Mouse (Mus musculus) midbrain, embryonic 14.5 days (tissue): ENCODE results near the gene Sart3. TPM values are rescaled to one million over a fixed set of nuclear protein-coding genes. Genes with fewer than 3 reads are reported as not detected.
A peak's percentile ranks its signal among the peaks of the same experiment; 100 is the strongest.
"Not testable (repeated sequence)": the region's sequence is repeated elsewhere in the genome, so short reads cannot be mapped to it uniquely, and the experiment has no call there.

Experiments
- ATAC-seq: fragments of 200-750 bp; cut with Nextera tagmentation; 2 replicates; pipeline ENCODE4 v1.8.0; 2017; ENCODE audit warnings: moderate number of reproducible peaks, moderate library complexity; ENCODE audit not compliant: low FRiP score, low TSS enrichment
- DNase-seq: peaks from one replicate; pipeline ENCODE4 v3.0.0-alpha.2; 2015
- H3K27ac ChIP-seq: fragments of 300-500 bp; sonication (generic); replicated peaks from 2 replicates; pipeline ENCODE4 v1.5.1; 2014; ENCODE audit warnings: mild to moderate bottlenecking, low read depth, low read length, moderate library complexity
- H3K27me3 ChIP-seq: fragments of 300-500 bp; sonication (generic); 2 replicates; pipeline ENCODE4 v1.6.1; 2014; ENCODE audit warnings: low read length, control low read depth, mixed read lengths; ENCODE audit not compliant: control insufficient read depth, insufficient read depth
- H3K36me3 ChIP-seq: fragments of 300-500 bp; sonication (generic); 2 replicates; pipeline ENCODE4 v1.6.1; 2014; ENCODE audit warnings: low read length, control low read depth; ENCODE audit not compliant: control insufficient read depth, insufficient read depth
- H3K4me1 ChIP-seq: fragments of 300-500 bp; sonication (generic); 2 replicates; pipeline ENCODE4 v1.6.1; 2014; ENCODE audit warnings: mild to moderate bottlenecking, antibody characterized with exemption, low read length, control low read depth; ENCODE audit not compliant: control insufficient read depth, insufficient read depth
- H3K4me2 ChIP-seq: fragments of 300-500 bp; sonication (generic); 2 replicates; pipeline ENCODE4 v1.6.1; 2014; ENCODE audit warnings: mild to moderate bottlenecking, low read length, moderate library complexity
- H3K4me3 ChIP-seq: fragments of 300-500 bp; sonication (generic); replicated peaks from 2 replicates; pipeline ENCODE4 v1.5.1; 2014; ENCODE audit warnings: low read depth, low read length
- H3K9ac ChIP-seq: fragments of 300-500 bp; sonication (generic); replicated peaks from 2 replicates; pipeline ENCODE4 v1.6.1; 2014; ENCODE audit warnings: mild to moderate bottlenecking, low read length, moderate library complexity
- H3K9me3 ChIP-seq: fragments of 300-500 bp; sonication (generic); 2 replicates; pipeline ENCODE4 v1.6.1; 2016; ENCODE audit warnings: low read length, control low read depth, mixed read lengths; ENCODE audit not compliant: control insufficient read depth
- WGBS: fragments of 180-500 bp; shearing (Covaris S2); extraction: QIAGEN DNeasy Blood & Tissue Kit; methylation state at CpG from one replicate; pipeline ENCODE4 v1.1.7; 2014; 5-methylcytosine and 5-hydroxymethylcytosine counted together
- polyA plus RNA-seq: library from polyadenylated mRNA; unstranded; fragments of >200 nt; fragmentation: Nextera tagmentation; extraction: Ambion mirVana; gene quantifications from 2 replicates; pipeline ENCODE4 v1.2.1, GENCODE M21; 2014

Gene Sart3
- polyA plus RNA-seq, 1 experiment from 2014 or later: 40.1 TPM

DNA sequence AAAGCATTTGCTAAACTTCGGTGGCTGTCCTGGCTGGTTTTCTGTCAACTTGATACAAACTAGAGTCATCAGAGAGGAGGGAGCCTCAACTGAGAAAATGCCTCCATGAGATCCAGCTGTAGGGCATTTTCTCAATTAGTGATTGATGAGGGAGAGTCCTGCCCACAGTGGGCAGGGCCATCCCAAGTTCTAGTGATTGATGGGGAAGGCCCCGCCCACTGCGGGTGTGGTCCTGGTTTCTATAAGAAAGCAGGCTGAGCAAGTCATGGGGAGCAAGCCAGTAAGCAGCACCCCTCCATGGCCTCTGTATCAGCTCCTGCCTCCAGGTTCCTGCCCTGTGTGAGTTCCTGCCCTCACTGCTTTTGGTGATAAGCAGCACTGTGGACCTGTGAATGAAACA lies 11.8 kb upstream of the Sart3 start:
- H3K4me3 ChIP-seq, H3K9me3 ChIP-seq, ATAC-seq, H3K36me3 ChIP-seq, H3K9ac ChIP-seq, H3K27me3 ChIP-seq, DNase-seq, H3K27ac ChIP-seq, H3K4me1 ChIP-seq, H3K4me2 ChIP-seq: not testable (repeated sequence)
- 46% methylated on average over 3 of the region's 3 CpGs for WGBS

DNA sequence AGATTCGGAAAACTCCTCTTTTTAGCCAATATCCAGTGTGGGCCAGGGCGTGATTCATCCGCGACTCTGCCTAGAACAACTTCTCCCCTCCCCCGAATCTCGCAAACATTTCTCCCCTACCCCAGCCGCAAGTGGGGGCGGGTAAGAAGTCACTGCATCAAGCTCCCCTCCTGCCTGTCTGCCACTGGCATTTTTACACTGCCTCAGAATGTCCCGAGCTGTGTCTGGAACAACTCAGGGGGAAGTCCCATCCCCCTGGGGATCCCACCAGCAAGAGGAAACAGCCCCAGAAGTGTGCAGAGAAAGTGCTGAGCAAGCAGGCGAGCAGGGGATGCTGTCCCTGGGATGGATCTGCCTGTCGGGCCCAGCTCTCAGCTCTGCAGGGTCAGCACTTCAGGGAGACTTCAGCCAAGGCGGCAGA lies 11.3 kb upstream of the Sart3 start:
- H3K27me3 ChIP-seq: peaks cover 3% of the 10 kb centered on the region; the same call in 1 of the 2 replicates
- no peaks in the 10 kb centered on the region for H3K9me3 ChIP-seq
- 21% methylated on average over 12 of the region's 12 CpGs for WGBS
- H3K27ac ChIP-seq: no peak overlapping the region
- H3K36me3 ChIP-seq: peaks cover 5% of the 10 kb centered on the region; the same call in 1 of the 2 replicates
- H3K4me3 ChIP-seq: no peak overlapping the region
- H3K4me1 ChIP-seq: no peaks in the 10 kb centered on the region
- ATAC-seq: no peak
- DNase-seq: no peak
- no peak overlapping the region for H3K4me2 ChIP-seq
- H3K9ac ChIP-seq: no peak overlapping the region

DNA sequence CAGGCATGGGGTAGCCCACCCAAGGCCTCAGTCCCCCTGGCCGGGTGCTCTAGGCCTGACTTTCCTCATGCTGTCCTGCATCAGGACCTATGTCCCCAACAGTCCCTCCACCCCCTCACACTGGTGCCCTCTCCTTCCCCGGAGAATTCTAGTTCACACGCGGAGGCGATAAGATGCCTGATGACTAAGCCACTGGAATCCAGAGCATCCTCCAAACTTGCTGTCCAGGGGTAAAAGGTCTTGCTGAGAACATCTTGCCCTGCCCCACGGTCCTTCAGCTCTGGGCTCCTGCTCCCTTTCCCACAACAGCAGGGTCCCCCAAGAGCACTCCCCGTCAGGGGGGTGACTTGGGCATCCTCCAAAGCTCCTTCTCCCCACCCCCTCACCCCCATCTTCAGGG lies 10.3 kb upstream of the Sart3 start:
- no peak overlapping the region for H3K27ac ChIP-seq
- no peaks in the 10 kb centered on the region for H3K4me1 ChIP-seq
- H3K9me3 ChIP-seq: no peaks in the 10 kb centered on the region
- 90% methylated on average over 7 of the region's 7 CpGs for WGBS
- no peak for DNase-seq
- no peak overlapping the region for H3K4me2 ChIP-seq
- no peak overlapping the region for H3K4me3 ChIP-seq
- peaks cover 11% of the 10 kb centered on the region; the same call in 1 of the 2 replicates for H3K36me3 ChIP-seq
- ATAC-seq: no peak
- no peak overlapping the region for H3K9ac ChIP-seq
- H3K27me3 ChIP-seq: peaks cover 3% of the 10 kb centered on the region; the same call in 1 of the 2 replicates

DNA sequence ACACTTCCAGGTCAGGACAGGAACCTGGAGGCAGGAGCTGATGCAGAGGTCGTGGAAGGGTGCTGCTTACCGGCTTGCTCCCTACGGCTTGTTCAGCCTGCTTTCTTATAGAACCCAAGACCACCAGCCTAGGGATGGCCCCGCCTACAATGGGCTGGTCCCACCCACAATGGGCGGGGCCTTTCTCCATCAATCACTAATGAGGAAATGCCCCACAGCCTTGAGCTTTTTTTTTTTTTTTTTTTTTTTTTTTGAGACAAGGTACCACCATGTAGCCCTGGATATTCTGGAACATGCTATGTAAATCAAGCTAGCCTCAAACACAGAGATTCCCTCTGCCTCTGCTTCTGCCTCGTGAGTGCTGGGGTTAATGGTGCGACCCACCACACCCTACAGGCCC lies 9.6 kb upstream of the Sart3 start:
- no peak overlapping the region for H3K27ac ChIP-seq
- no peaks in the 10 kb centered on the region for H3K9me3 ChIP-seq
- no peak overlapping the region for H3K4me3 ChIP-seq
- no peak overlapping the region for H3K4me2 ChIP-seq
- peaks cover 3% of the 10 kb centered on the region; the same call in 1 of the 2 replicates for H3K27me3 ChIP-seq
- H3K4me1 ChIP-seq: no peaks in the 10 kb centered on the region
- H3K9ac ChIP-seq: no peak overlapping the region
- peaks cover 14% of the 10 kb centered on the region for H3K36me3 ChIP-seq
- 77% methylated on average over 7 of the region's 7 CpGs for WGBS
- ATAC-seq (no peak), DNase-seq (no peak)

DNA sequence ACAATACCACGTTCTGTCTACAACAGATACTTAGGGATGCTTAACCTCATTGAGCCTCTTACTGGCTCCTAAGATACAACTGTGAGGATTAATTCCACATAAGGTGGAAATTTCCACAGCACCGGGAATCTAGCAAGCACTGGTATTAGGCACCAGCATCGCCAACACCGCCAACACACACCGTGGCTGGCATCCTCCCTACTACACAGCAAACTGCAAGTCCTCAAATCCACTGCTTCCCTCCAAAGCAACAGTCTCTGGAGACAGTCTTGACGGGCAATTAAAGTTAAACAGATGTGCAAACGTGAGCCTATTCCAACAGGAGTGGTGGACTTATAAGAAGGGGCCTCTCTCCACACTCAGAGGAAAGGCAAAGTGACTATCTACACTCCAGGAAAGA lies 8.9 kb upstream of the Sart3 start:
- WGBS: 87% methylated on average over 7 of the region's 7 CpGs
- Histone ChIP-seq H3K9me3 (no peaks in the 10 kb centered on the region), H3K4me2 (no peak overlapping the region), H3K4me1 (no peaks in the 10 kb centered on the region), H3K36me3 (peaks cover 21% of the 10 kb centered on the region), H3K27ac (no peak overlapping the region), H3K9ac (no peak overlapping the region), H3K27me3 (peaks cover 3% of the 10 kb centered on the region; the same call in 1 of the 2 replicates), H3K4me3 (no peak overlapping the region)
- ATAC-seq: no peak
- DNase-seq: no peak

DNA sequence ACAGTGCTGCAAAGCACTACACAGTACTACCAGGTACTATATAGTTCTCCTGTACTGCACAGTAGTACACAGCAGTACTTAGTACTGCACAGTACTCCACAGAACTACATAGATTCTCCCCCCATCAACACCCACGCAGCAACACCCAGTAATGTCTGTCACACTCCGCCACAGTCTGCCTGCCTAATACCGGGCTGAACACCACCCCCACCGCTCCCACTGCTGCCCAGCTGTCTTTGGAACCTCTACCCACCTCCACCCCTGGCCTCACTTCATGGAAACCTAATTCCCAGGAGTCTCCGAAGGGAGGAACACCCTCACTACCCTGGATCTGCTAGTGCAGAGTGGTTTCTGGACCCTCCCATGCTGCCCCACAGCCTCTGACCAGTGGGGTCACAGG lies 8.5 kb upstream of the Sart3 start:
- H3K27me3 ChIP-seq: peaks cover 3% of the 10 kb centered on the region; the same call in 1 of the 2 replicates
- no peak overlapping the region for H3K27ac ChIP-seq
- no peaks in the 10 kb centered on the region for H3K9me3 ChIP-seq
- DNase-seq (no peak), ATAC-seq (0 out of 2 replicates have a peak, but pooled peaks have one; percentile 27)
- no peak overlapping the region for H3K9ac ChIP-seq
- H3K4me3 ChIP-seq: no peak overlapping the region
- H3K4me2 ChIP-seq: no peak overlapping the region
- no peaks in the 10 kb centered on the region for H3K4me1 ChIP-seq
- 95% methylated on average over 5 of the region's 5 CpGs for WGBS
- H3K36me3 ChIP-seq: peaks cover 25% of the 10 kb centered on the region

DNA sequence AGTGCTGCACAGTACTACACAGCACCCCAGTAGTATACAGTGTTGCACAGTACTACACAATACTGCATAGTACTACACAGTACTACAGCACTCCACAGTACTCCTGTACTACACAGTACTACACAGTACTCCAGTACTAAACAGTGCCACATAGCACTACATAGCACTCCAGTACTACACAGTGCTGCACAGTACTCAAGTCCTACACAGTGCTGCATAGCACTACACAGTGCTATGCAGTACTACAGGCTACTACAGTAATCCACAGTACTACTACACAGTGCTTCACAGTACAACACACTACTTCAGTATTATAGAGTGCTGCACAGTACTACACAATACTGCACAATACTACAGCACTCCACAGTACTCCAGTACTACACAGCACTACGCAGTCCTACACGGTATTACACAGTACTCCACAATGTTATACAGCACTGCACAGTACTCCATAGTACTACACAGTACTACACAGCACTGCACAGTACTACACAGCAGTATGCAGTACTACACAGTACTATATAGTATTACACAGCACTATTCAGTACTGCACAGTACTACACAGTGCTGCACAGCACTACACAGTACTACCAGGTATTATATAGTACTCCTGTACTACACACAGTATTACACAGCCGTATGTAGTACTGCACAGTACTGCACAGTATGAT lies 7.9 kb upstream of the Sart3 start:
- Histone ChIP-seq H3K4me3 (no peak overlapping the region), H3K27me3 (peaks cover 3% of the 10 kb centered on the region; the same call in 1 of the 2 replicates), H3K36me3 (peaks cover 31% of the 10 kb centered on the region), H3K4me2 (no peak overlapping the region), H3K4me1 (no peaks in the 10 kb centered on the region), H3K9ac (no peak overlapping the region), H3K27ac (no peak overlapping the region), H3K9me3 (no peaks in the 10 kb centered on the region)
- DNase-seq: no peak
- ATAC-seq: peak; percentile 40; the same call in 1 of the 2 replicates
- 92% methylated on average over 3 of the region's 3 CpGs for WGBS

DNA sequence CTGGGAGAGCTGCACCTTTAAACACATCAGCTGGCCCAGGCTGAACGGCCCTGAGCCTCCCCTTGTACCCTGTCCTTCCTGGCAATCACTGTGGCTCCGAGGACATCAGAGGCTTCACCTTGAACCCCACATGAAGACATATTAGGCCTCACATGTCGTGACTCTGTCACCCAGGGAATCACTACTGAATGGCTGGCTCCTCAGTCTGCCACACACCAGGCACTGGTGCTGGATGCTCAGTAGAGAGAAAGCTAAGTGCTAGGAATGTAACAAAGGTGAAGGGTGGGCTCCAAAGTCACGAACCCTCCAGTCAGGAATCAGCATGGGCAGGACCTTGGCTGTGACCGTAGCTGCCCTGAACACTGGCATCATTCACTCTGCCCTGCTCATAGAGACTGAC lies 7.3 kb upstream of the Sart3 start:
- Histone ChIP-seq H3K9ac (no peak overlapping the region), H3K9me3 (no peaks in the 10 kb centered on the region), H3K4me2 (no peak overlapping the region), H3K4me3 (no peak overlapping the region), H3K4me1 (no peaks in the 10 kb centered on the region), H3K36me3 (peaks cover 37% of the 10 kb centered on the region), H3K27ac (no peak overlapping the region), H3K27me3 (peaks cover 3% of the 10 kb centered on the region; the same call in 1 of the 2 replicates)
- 76% methylated on average over 5 of the region's 5 CpGs for WGBS
- ATAC-seq (no peak), DNase-seq (no peak)

DNA sequence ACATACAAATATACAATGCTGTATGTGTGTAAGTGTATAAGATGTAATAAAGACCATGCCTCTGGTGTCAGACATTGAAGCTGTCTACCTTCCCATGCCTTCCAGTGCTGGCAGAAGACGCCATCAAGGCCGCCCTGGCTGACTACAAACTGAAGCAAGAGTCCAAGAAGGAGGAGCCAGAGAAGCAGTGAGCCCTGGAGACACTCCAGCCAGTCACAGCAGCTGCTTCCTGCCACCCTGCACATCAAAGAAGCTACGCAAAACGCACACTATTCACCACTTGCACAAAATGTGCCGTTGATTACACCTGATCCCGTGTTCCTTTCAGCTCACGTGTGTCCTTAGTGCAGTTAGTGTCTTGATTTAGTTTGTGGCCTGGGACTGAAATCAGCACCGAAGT lies 5.4 kb upstream of the Sart3 start:
- ATAC-seq, H3K4me1 ChIP-seq, H3K27ac ChIP-seq, DNase-seq, H3K9ac ChIP-seq, H3K9me3 ChIP-seq, H3K27me3 ChIP-seq, H3K4me3 ChIP-seq, H3K4me2 ChIP-seq: not testable (repeated sequence)
- 92% methylated on average over 8 of the region's 8 CpGs for WGBS
- H3K36me3 ChIP-seq: peaks cover 41% of the 10 kb centered on the region
